Mouse (Mus musculus) adipose tissue, adult 10 weeks (tissue): Measurements from ENCODE around the gene Olfr1206. TPM values are rescaled to one million over a fixed set of nuclear protein-coding genes. Genes with fewer than 3 reads are reported as not detected.

Source experiments
- polyA plus RNA-seq: library from polyadenylated mRNA; stranded (reverse); fragments of 350-450 nt; fragmentation: Illumina TruSeq; extraction: RNeasy Lipid Tissue Mini Kit (QIAGEN cat#74804); gene quantifications from one replicate; pipeline ENCODE4 v1.2.3, GENCODE M21; 2014; ENCODE audit warnings: low read depth, low replicate concordance

The Olfr1206 gene
- not detected for polyA plus RNA-seq

GRCm38 (mm10) chr2:88862931-88863330 is at the start of gene Olfr1206:
Gene Olfr1206, plus strand, starts transcription at chr2:88863231.

GRCm38 (mm10) chr2:88814196-88814595 is 48.8 kb upstream of the Olfr1206 start, which contains the start of gene Olfr1202:
Gene Olfr1202, plus strand, starts transcription at chr2:88814496.

GRCm38 (mm10) chr2:88829437-88829836 is 33.6 kb upstream of the Olfr1206 start, which contains the start of gene Olfr1205:
Gene Olfr1205, plus strand, starts transcription at chr2:88829737.

DNA sequence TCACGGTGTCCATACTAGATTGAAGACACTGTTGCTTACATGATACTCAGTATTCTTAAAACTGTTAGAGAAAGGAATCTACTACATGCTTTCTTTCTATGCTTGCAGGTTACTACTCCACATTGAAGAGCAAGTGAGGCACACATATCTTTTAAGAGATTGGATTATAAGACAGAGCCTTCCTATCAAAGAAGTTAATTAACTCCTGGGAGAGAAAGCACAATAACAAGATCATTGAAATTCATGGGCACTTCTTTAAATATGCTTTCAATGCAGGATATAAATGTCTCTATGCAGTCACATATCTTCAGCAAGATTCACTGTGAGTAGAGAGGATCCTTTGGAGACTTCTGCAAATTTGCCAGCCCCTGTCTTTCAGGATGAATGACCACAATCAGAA is 14.0 kb upstream of the Olfr1206 start, which contains the start of gene Olfr1204:
Olfr1204 (plus strand) TSS at position 301 of the 400 bp plus-strand sequence.

DNA sequence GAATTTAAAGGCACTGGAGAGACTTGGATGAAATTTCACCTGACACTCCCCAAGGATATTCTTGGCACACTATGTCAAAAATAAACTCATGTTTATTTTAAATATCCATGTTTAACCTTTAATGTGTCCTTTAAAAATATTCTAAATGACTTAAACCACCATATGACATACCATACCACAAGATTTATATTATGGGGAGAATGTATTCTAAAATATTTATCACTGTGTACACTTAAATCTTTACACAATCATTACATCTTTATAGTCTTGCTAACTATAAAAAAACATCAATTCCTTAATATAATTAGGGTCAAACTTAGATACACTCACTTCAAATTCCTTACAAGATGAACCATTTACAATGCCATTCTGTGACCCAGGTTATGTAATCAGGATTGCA is 39.2 kb downstream of the Olfr1206 start, which contains the start of gene Olfr1208:
Olfr1208 (minus strand) TSS at position 101 of the 400 bp plus-strand sequence.

DNA sequence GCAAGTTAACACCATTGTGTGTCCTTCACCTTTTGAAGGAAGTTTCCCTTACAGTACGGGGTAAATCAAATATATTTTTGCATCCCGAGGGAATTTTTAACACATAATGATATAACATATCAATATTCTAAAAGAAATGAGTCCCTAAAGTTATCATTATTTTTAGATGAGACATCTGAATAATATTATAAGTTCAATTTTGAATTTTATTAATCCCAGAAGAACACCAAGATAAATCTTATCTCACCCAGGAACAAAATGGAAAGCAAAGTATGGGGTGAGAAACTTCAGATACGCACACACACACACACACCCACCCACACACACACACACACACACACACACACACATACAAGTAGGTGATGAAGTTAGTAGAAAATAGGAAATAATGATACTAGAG is 52.0 kb downstream of the Olfr1206 start, which contains the start of gene Olfr1209:
Olfr1209 (minus strand) TSS at position 101 of the 400 bp plus-strand sequence.

Other genes with a start within 250 kb of the Olfr1206 start
- not detected for gene Olfr1191-ps1, start 222.7 kb upstream of the Olfr1206 start, polyA plus RNA-seq
- gene Olfr1192-ps1, start 214.7 kb upstream of the Olfr1206 start, polyA plus RNA-seq: not detected
- gene Olfr1193, start 187.6 kb upstream of the Olfr1206 start, polyA plus RNA-seq: not detected
- not detected for gene Olfr1195, start 174.0 kb upstream of the Olfr1206 start, polyA plus RNA-seq
- not detected for gene Olfr1196, start 158.6 kb upstream of the Olfr1206 start, polyA plus RNA-seq
- not detected for gene Olfr1197, start 130.9 kb upstream of the Olfr1206 start, polyA plus RNA-seq
- not detected for gene Olfr1198, start 111.9 kb upstream of the Olfr1206 start, polyA plus RNA-seq
- gene Olfr1199, start 102.8 kb upstream of the Olfr1206 start, polyA plus RNA-seq: not detected
- not detected for gene Olfr1200, start 92.7 kb upstream of the Olfr1206 start, polyA plus RNA-seq
- not detected for gene Olfr1201, start 70.2 kb upstream of the Olfr1206 start, polyA plus RNA-seq
- not detected for gene Olfr1202, start 48.7 kb upstream of the Olfr1206 start, polyA plus RNA-seq
- not detected for gene Olfr1205, start 33.5 kb upstream of the Olfr1206 start, polyA plus RNA-seq
- gene Olfr1204, start 13.9 kb upstream of the Olfr1206 start, polyA plus RNA-seq: not detected
- not detected for gene Olfr1208, start 39.1 kb downstream of the Olfr1206 start, polyA plus RNA-seq
- gene Olfr1209, start 51.9 kb downstream of the Olfr1206 start, polyA plus RNA-seq: not detected
- not detected for gene Olfr1211, start 74.9 kb downstream of the Olfr1206 start, polyA plus RNA-seq
- not detected for gene Olfr1212, start 90.7 kb downstream of the Olfr1206 start, polyA plus RNA-seq
- gene Gm13762, start 117.0 kb downstream of the Olfr1206 start, polyA plus RNA-seq: not detected
- not detected for gene Olfr1214, start 129.4 kb downstream of the Olfr1206 start, polyA plus RNA-seq
- gene Olfr1215, start 143.7 kb downstream of the Olfr1206 start, polyA plus RNA-seq: not detected
- not detected for gene Olfr1216, start 155.1 kb downstream of the Olfr1206 start, polyA plus RNA-seq
- gene Olfr1217, start 168.8 kb downstream of the Olfr1206 start, polyA plus RNA-seq: not detected
- not detected for gene Olfr1218, start 198.0 kb downstream of the Olfr1206 start, polyA plus RNA-seq
- not detected for gene Olfr1219, start 220.3 kb downstream of the Olfr1206 start, polyA plus RNA-seq
- gene Olfr1220, start 243.6 kb downstream of the Olfr1206 start, polyA plus RNA-seq: not detected